Mouse (Mus musculus) G1E (cell line): ENCODE results near the gene Tubgcp6.

Source experiments
- CTCF ChIP-seq: IDR thresholded peaks from 2 replicates; pipeline ENCODE4 v1.5.1; 2012; ENCODE audit warnings: low read depth, low read length, inconsistent platforms, mixed read lengths
- GATA1 ChIP-seq: IDR thresholded peaks from 2 replicates; pipeline ENCODE4 v1.6.1; 2012; ENCODE audit warnings: borderline replicate concordance, low read length, inconsistent platforms, mixed read lengths
- GATA2 ChIP-seq: IDR thresholded peaks from 2 replicates; pipeline ENCODE4 v1.6.1; 2012; ENCODE audit warnings: low read depth, low read length, inconsistent platforms, borderline replicate concordance
- POLR2AphosphoS5 ChIP-seq: IDR thresholded peaks from 2 replicates; pipeline ENCODE4 v1.6.1; 2012; ENCODE audit warnings: low read depth, low read length, inconsistent platforms; ENCODE audit not compliant: insufficient replicate concordance
- TAL1 ChIP-seq: conservative IDR thresholded peaks from 2 replicates; pipeline ENCODE4 v1.6.1; 2012; ENCODE audit warnings: low read depth, low read length, inconsistent platforms, mixed read lengths

DNA sequence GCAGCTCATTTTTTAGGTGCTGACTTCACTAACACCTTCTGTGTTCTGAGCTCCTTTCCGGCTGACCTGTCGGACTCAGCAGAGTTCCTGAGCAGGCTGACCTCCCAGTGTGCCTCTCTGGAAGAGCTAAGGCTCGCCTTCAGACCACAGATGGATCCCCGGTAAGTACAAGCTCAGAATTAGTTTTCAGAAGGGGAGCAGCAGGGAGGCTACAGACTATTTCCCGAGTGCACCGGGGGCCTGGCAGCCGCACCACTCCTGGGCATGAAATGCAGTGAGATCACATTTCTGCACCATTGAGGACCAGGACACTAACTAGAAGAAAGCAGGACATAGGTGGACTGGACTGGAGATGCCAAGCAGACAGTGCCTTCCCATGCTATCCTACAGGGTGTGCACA lies 24.3 kb downstream of the Tubgcp6 start:
- TF ChIP-seq TAL1, result no peak
- no peak for TF ChIP-seq CTCF
- TF ChIP-seq POLR2AphosphoS5, result no peak
- TF ChIP-seq GATA1, result no peak
- no peak for TF ChIP-seq GATA2
